19 mouse cellular contexts compared by ENCODE assay signal in genomic region chr2:105843151-105843550, GRCm38 (mm10).
"Had no signal": no experiment of that assay in that cellular context is flagged by ENCODE, and none has a peak within 500 bp of the region (broad histone marks: within the 10 kb centered on the region; RNA-seq: fewer than 3 reads in every experiment).

No protein-coding gene starts in this region.

- DNase-seq: kidney, adult 9 months; kidney, postnatal 14 days; kidney, postnatal 4 days; left cerebral cortex, postnatal 4 days; liver, embryonic 13.5 days; lung, adult 2 months; lung, postnatal 14 days; lung, postnatal 4 days; retina, postnatal 1 day; right cerebral cortex, postnatal 25 days; thymus, adult 18-20 months; thymus, postnatal 14 days; thymus, postnatal 4 days had no signal

- H3K4me3 ChIP-seq: limb, embryonic 12.5 days; limb, embryonic 15.5 days; liver, embryonic 13.5 days; midbrain, embryonic 12.5 days; myocyte; neural tube, embryonic 13.5 days had no signal

- H3K36me3 ChIP-seq: midbrain, embryonic 12.5 days had no signal

- ATAC-seq: midbrain, embryonic 16.5 days had no signal

- H3K9ac ChIP-seq: limb, embryonic 12.5 days; limb, embryonic 15.5 days; liver, embryonic 13.5 days; midbrain, embryonic 12.5 days; neural tube, embryonic 13.5 days had no signal

- H3K27me3 ChIP-seq: limb, embryonic 12.5 days; limb, embryonic 15.5 days; liver, embryonic 13.5 days; midbrain, embryonic 12.5 days; neural tube, embryonic 13.5 days had no signal

- H3K9me3 ChIP-seq: limb, embryonic 12.5 days; limb, embryonic 15.5 days; liver, embryonic 13.5 days; midbrain, embryonic 12.5 days; neural tube, embryonic 13.5 days had no signal

- H3K27ac ChIP-seq: limb, embryonic 12.5 days; limb, embryonic 15.5 days; liver, embryonic 13.5 days; midbrain, embryonic 12.5 days; neural tube, embryonic 13.5 days had no signal

- H3K4me2 ChIP-seq: limb, embryonic 12.5 days; limb, embryonic 15.5 days; liver, embryonic 13.5 days; midbrain, embryonic 12.5 days; neural tube, embryonic 13.5 days had no signal

- H3K4me1 ChIP-seq: limb, embryonic 12.5 days; limb, embryonic 15.5 days; liver, embryonic 13.5 days; midbrain, embryonic 12.5 days; neural tube, embryonic 13.5 days had no signal
